Mouse (Mus musculus) activated CD4-positive, CD25-positive, alpha-beta regulatory T cell, adult 4 months (primary cell): ENCODE measurements at regions not wholly inside any gene's neighbourhood (a gene's known extent, or its start where the extent isn't known, plus 50 kb on each side); places are given as distances from the start of the nearest gene placed in this dataset.

ENCODE experiments used
- ATAC-seq: one replicate; pipeline ENCODE4 v1.8.0; 2017

DNA sequence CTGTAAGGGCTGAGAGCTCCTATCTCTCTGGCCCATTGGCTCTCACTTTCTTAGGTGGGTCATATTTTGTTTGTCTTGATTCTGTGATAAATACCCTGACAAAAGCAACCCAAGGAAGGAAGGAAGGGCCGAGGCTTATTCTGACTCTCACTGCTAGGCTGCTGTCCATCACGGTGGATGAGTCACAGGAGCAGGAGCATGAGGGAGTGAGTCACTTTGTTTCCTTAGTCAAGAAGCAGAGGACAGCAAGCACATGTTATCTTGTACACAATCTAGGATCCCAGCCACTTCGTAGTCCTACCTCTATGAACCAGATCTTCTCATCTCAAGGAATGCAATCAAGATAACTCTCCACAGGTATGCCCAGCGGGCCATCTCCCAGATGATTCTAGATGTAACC lies 69.9 kb downstream of the Atp6v1g3 start:
- no peak for ATAC-seq

DNA sequence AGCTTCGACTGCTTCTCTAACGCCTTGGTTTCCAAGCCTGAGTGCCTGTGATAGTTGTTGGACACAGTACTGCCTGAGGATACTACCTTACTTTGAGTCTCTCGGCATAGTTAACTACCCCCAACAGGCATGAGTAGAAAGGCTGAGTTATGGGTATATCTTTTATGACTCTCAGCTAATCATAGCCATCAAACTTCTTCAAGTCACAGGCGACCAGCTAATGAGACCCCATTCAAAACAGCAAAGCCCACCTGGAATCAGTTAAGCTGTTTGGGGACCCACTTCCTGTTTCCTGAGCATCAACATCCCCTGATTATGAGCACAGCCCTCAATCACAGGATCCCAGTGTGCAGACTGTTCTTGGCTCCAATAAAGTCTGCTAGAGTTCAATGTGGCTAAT lies 71.4 kb downstream of the Atp6v1g3 start:
- no peak for ATAC-seq

DNA sequence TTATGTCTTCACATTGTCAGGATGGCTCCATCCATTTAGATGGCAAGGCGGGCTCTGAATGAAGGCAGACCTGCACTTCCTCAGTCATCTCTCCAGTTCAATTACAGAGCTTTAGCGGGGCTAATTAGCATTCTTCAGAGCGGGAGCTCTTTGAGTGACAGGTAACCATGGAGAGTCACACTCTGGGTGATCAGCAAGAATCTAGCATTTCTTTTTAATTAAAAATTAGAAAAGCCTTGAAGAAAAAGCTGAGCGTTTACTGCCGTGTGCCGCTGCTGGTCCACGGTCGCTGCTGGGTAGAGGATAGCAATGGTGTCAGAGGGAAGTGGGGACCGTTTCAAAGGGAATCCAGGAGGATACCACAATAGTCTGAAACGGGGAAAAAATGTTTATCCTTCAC lies 72.5 kb downstream of the Atp6v1g3 start:
- no peak for ATAC-seq

DNA sequence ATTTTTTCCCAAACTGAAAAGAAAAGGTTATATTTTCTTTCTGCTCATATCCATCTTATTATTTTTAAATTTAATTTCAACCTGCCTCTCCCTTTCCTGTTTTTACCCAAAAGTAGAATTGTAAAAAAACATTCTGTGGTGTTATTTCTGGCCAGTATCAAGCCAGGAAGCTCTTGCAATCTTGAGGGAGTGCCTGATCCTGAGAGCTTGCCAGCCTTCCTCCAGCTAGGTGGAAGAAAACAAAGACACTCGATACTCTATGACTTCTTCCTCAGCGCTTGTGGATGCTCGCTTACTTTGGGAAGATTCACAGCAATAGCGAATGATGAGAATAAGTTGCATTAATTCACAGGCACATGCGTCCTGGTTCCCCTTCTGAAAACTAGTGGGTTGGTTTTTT lies 73.4 kb downstream of the Atp6v1g3 start:
- ATAC-seq: no peak

DNA sequence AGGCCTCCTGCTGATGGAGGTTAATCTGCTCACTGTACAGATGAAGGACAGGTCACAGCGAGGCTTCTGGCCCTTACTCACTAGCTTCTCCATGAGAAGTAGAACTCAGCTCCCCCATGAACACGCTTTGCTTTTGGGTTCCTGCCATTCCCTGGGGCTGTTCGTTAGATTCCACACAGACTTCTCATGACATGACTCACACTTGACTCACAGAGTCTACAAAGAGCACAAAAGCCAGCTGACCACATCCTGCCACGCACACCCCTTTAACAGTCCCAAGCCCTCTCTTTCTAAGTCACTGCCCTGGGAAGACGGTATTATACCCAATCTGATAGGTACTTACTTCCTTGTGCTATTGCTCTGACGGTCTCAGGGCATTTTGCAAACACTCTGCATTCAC lies 74.9 kb downstream of the Atp6v1g3 start:
- ATAC-seq: peak; percentile 94

DNA sequence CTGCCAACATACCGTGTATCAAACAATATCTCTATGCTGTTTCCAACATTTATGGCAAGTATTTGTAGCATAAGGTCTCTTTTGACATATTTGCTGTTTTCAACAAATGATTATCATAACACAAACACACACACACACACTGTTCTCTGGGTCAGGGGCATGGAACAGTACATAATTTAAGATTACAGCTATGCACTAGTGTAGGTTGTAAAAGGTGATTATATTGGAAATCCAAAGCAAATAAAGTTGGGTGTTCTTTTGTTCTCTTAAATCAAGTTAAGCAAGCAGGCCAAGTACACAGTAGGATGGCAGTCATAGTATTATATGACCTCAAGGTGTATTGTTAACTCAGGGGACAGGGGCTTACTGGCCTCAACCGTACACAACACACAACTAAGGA lies 75.6 kb downstream of the Atp6v1g3 start:
- no peak for ATAC-seq

DNA sequence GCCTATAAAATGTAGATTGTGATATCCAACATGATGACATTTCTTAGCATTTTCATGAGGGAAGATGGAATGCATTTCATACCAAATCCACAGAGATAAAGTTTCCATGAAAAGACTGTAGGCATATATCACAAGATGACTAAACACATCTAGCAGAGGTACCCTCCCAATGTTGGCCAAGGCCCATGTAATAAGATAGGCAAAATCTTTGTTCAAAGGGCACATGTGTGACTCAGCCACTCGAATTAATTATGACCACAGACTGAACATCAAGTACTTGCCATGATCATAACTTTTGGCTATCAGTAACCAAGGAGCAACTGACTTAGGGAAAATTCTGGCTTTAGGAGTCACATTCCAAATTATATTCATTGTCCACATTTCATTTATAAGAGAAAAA lies 82.9 kb downstream of the Atp6v1g3 start:
- ATAC-seq: no peak

DNA sequence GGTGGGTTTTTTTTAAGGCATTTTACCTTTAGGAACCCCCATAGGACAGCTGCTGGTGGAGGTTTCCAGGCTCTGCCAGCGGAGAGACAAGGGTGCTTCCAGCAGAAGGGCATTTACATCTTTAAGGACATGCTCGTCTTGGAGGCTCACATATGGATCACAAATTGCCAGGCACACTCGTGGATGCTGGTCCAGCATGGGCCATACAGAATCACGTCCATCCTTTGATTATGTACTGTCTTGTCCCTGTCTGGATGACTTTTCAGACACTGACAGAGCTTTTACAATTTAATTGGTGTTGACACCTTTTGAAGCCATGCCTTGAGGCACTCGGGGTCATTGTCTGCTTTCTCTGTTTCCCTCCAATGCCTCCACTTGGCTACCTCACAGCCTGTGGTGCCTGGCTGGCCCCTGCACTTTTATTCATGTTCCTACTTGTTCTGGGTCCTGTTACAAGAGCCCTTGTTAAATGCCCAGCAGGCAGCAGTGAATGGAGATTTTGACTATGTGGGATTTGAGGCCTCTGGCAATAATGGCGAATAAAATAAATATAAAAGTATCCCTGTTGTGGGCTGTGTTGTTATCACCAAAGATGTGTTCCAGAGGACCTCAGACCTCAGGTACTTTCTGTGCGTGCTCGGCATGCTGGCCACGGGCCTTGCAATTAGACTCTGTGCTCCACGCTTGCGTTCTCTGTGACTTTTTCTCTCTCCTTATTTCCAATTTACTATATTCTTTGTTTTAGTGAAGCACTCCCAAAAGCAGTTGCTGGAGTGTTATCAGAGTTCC lies 89.3 kb downstream of the Atp6v1g3 start:
- ATAC-seq: no peak

DNA sequence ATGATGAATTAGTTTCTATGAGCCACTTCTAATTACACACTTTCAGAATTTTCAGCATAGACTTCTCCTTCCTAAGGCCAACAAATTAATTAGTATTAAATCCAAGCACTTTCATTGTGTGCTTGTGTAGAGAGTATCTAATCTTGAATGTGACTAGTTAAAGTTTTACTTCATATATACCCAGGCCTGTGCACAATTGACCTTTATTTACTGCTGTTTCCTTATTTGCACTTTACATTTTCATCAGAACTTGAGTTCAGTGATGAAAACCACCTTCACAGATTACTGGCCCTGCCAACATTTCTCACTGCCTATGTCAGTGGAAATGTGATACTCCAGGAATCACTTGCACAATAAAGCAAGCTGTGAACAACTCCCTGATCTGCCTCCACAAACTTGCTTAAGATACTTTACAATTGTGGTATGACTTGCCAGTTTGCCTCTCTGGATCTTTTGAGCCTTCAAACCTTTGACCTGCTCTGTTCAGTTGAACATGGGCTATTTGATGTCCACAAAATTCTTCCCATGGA lies 96.5 kb downstream of the Atp6v1g3 start:
- no peak for ATAC-seq

DNA sequence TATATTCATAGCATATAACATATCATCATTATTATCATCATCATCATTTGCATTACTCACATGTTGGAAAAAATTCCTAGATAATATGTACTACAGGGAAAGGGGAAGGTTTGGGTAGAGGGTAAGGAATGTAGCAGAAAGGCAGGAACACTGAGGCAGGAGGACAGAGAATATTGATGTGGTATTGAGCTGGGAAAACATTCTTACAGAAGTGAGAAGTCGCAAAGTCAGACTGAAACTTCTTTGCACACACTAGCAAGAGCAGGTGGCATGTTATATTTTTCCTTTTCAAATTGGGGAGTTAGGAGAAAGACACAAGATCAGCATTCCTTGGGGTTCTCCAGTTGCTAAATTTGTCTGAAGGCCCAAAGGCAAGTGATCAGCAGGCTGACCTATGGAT lies 97.9 kb downstream of the Atp6v1g3 start:
- ATAC-seq: no peak

DNA sequence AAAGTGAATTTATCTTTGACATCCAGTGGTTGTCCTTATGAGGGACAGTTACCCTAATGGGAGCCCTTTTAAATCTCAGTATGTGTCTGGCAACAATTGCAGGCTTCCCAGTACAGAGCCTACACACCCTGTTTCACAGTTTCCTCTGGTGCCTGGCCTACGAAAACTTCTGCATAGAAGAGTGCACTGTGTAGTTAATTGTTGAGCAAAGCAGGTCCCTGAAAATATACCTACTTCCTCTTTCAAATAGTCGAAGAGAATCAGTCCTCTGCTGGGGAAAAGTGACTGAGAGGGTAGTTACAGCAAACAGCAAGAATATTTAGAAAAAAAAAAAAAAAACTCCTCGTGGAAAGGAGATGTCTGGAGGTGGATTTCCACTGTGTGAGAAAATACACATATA lies 110.6 kb downstream of the Atp6v1g3 start:
- no peak for ATAC-seq

DNA sequence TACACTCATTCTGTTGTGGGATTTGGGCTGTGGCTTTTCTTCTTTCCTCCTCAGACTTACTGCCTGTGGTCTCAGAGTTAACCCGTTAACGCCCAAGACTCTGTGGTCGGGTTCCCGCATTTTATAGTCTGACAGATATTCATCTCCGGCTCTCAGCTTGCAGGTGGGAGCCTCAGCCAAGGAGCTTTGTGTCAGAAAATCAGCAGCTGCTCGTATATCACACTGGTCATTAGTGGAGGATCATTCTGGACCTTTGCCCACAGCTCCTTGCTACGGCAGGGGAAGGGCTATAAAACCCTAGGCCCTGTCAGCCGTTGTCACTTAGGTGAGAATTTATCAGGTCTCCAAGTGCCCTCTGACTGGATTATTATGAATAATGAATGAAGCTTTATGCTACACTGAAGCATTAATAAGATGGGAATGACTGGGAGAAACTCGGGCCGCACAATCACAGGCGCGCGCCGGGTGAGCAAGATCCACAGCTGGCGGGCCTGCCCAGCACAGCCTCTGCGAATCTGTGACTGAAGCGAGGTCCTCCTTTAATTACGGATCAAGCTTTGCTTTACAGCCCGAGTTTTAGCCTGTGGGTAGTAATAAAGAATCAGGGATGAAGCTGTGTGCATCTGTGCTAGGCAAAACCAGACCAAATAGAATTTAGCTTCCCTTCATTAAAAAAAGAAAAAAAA lies 111.8 kb downstream of the Atp6v1g3 start:
- no peak for ATAC-seq

DNA sequence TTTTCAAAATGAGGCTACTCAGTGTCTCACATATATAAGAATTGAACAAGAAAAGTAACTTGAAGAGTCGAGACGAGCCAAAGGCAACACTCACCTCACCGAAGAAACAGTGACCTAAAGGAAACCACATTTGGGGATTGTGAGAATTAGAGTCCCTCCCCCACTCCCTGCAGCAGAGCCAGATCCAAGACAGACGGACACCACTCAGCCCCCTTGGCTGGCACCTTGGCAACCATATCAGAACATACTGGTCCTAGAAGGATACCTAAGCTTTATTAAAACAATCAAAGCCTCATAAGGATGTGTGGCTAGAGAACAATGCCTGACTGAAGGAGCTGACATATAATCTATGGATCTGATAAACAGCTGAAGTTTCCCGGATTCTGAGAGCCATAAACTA lies 112.5 kb downstream of the Atp6v1g3 start:
- no peak for ATAC-seq

DNA sequence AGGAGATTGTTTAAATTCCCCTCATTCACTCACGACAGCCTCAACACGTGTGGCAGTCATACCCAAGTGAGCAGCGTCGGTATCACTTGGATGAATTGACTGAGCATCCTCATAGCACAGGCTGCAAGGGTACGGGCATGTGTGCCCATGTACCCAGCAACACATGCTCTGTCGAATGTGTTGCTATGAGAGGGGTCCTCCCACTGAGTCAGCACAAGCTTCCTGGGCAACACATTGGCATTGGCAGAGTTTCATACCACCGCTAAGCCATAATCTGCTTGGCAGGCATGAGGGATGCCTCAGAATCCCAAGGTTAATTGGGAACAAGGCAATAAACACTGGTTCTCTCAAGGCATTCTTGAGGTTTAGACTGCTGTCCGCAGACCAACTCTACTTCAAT lies 115.1 kb downstream of the Atp6v1g3 start:
- no peak for ATAC-seq

DNA sequence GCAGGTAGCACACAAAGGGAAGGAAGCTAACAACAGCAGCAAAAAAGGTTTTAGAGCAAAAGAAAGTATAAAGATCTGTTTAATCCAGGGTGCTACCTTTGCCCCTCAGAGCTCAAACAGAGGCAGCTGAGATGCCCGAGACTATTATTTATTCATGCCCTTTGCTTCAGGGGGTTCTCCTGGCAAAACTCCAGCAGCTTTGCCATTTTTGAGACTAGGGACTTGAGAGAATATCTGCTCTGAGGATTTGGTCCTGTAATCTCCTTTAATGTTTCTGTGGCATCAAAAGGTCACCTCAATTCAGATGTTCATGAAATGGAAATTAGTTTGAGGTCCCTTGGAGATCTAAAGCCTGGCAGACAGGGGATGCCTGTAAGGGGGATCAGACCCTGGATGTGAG lies 116.1 kb downstream of the Atp6v1g3 start:
- no peak for ATAC-seq

DNA sequence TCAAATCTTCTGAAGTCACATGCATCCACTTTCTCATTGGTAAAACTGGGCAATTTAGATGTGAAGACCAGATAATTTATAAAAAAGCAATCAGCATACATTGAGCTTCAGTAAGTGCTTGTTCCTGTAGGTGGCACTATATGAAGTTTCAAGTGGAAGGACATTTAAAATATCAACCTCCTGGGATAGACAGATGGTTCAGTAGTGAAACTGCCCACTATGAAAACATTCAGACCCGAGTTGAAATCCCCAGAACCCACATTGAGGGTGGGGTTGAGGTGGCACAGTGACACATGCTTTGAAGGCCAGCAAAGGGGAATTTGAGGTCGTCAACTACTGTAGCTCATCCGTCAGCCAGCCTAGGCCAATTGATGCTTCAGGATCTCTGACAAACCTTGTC lies 145.1 kb downstream of the Atp6v1g3 start:
- ATAC-seq: no peak

DNA sequence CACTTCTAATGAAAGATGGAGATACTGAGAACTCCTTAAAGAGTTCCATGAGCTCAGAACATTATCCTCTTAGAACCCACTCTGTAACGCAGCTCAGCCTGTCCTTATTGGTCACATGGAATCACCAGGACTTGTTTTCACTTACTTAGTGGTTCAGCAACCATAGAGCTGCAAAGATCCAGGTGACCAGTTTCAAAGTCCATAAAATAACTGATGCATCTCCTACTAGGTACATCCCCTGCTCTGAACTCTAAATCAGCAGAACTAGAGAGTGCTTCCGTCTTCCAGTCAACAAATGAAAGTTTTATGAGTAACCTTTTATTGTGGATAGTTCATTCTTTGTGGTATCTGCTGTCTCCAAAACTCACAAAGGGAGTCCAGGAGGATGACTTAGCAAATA lies 153.9 kb downstream of the Atp6v1g3 start:
- no peak for ATAC-seq
